Mouse (Mus musculus): ENCODE data around the gene B4gat1.
"Not testable (repeated sequence)": the region's sequence is repeated elsewhere in the genome, so short reads cannot be mapped to it uniquely, and the experiment has no call there.

Gene B4gat1

GRCm38 (mm10) chr19:5038709-5039156 lies at the start of gene B4gat1, which contains the start of gene AC124502.3:
B4gat1 (plus strand) TSS chr19:5038826.
AC124502.3 (plus strand) TSS chr19:5038891.
- peak; percentile 85 for DNase-seq (ENCODE audit: low spot score)

DNA sequence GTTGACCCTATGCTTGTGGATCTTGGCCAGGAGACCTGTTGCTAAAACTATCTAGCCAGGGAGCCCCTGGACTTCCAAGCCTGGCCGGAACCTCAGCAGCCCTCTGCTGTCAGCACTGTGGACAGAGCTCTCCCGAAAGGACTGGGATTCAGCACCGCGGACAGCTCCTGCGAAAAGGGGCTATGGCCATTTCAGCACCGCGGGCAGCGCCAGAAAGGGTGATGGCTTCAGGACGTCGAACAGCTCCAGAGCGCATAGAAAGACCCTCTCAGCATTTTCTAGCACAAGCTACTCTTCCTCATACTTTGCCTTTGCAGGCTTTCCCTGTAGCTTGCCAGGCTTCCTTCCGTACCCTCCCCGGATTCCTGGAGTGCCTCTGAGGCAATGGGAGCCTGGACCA lies 49.6 kb upstream of the B4gat1 start:
- DNase-seq (ENCODE audit: low spot score) = peak; percentile 46

GRCm38 (mm10) chr19:4989434-4990255 lies 49.0 kb upstream of the B4gat1 start:
- DNase-seq (ENCODE audit: low spot score) = no peak

DNA sequence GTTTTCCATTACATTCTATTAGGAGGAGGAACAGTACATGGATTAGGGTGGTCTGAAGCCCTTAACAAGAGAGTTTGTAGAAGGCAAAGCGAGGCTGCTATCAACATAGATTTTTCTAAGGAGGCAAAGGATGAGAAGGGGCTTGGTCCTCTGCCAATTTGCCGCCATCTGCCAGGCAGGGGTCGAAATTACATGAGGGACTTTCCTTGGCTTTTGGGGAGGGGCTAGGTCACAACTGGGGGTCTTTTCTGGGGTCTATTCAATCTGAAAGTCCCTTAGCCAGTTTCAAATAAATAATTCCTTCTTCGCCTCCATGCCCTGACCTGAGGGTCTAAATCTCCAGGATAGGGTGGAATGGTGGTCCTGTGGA lies 48.4 kb upstream of the B4gat1 start, which contains the start of gene Npas4:
Npas4 (minus strand) TSS at position 61 of the 370 bp plus-strand sequence.
- DNase-seq (ENCODE audit: low spot score) = no peak

- DNase-seq (ENCODE audit: low spot score) = no peak
These were observed 47.9 kb upstream of the B4gat1 start for GRCm38 (mm10) chr19:4990716-4991115.

- DNase-seq (ENCODE audit: low spot score) = no peak
These were observed 46.3 kb upstream of the B4gat1 start for GRCm38 (mm10) chr19:4992371-4992770.

GRCm38 (mm10) chr19:4992904-4993303 lies 45.7 kb upstream of the B4gat1 start:
- DNase-seq (ENCODE audit: low spot score) = peak; percentile 22

GRCm38 (mm10) chr19:4994043-4994442 lies 44.6 kb upstream of the B4gat1 start:
- no peak for DNase-seq (ENCODE audit: low spot score)

DNA sequence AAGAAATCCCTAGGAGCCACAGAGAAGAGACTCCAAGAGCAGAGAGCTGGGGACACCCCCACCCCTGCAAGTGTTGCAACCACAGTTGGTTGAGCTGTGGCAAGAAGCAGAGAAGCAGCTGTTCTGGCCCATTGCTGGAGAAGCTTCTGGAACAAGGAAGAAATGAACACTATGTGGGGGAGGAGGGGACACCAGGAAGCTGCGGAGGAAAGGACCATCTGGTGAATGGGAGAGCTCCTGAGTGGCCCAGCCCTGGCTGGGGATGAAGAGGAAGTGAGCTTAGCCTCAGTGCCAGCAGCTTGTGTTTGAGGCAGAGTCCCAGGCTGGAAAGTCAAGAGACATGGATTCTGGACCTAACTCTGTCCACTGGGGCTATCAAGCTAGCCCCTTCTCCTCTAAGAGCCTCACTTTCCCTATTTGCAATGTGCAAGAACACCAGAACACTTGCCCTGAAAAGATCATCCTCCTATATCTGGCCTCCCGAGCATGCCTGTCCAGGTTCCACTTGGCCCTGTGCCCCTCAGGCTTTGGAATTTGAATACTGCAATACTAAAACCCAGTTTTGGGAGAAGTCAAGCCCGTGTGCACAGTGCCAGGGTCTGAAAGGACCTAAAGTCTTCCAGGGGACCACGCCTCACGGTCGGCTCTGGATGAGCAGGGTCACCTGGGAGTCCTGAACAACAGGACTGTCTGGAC lies 39.0 kb upstream of the B4gat1 start:
- no peak for DNase-seq (ENCODE audit: low spot score)

DNA sequence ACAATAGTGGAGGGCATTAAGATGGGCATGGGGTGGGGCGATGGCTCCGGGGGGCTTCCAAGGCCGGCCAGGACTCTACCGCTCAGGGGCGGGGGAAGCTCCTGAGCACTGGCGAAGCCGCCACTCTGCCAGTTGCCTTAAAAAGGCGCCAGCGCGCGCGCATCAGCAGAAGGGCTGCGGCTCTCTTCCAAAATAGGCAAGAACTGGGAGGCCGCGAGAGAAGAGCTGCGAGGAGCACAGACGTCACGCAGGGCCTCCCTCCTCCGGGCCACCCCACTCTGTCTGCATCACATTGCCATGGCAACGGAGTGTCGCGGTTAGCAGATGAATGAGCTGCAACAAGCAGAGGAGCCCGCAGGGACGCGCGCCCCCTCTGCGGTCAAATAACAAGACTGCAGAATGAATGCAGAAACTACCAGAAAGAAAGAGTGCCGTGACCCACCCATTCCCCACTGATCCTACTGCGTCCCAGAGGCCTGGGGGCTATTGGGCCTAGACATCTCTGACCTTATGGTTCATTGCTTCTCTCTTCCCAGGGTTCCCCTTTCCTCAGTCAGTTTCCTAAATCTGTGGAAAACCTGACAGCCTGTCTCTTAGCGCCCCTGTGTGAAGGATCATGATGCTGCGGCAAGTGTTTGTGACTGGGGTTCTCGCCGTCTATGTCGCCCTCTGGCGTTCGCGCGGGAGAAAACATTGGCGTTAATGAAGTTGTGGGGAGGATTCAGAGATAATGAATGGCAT lies 36.8 kb upstream of the B4gat1 start:
- DNase-seq (ENCODE audit: low spot score) = peak; percentile 92

GRCm38 (mm10) chr19:5003644-5004043 lies 35.0 kb upstream of the B4gat1 start:
- not testable (repeated sequence) for DNase-seq (ENCODE audit: low spot score)

- no peak for DNase-seq (ENCODE audit: low spot score)
These were observed 33.7 kb upstream of the B4gat1 start for GRCm38 (mm10) chr19:5004925-5005324.

- DNase-seq (ENCODE audit: low spot score) = no peak
These were observed 25.5 kb upstream of the B4gat1 start for GRCm38 (mm10) chr19:5013138-5013537.

DNA sequence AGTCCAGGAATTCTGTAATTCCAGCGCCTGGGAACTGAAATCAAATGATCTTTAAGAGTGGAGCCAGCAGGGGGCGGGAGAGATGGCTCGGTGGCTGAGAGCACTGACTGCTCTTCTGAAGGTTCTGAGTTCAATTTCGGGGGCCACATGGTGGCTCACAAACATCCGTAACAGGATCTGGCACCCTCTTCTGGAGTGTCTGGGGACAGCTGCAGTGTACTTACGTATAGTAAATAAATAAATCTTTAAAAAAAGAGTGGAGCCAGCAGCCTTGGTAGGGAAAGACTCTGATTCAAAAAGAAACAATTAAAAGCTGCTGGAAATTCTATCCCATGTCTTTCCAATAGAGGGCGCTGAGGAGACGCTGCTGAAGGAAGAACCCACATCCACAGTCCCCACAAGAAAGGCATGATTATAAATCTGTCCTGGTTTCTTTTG lies 23.6 kb upstream of the B4gat1 start:
- DNase-seq (ENCODE audit: low spot score) = peak; percentile 35

DNA sequence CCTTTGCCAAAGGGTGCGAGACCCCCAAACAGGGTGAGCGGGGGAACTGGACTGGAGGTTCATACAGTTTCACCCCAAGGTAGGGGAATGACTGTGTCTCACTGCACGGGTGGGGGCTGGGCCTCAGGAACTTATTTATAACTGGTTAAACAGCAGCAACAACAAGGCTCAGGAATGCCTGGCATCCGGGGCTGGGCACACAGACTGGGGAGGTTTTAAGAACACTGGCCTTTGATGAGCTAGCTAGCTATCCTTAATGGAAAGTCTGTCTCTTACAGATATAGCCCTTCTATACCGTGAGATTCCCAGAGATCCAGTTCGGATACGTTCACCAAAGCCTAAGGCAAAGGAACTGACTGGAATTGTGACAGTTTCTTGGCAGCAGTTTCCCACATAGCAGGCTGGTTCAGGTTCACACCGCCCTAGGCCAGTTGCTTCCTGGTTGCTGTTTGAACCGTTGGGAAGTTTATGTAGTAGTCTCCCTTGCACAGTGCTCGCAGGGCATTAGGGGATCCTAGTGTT lies 22.3 kb upstream of the B4gat1 start:
- no peak for DNase-seq (ENCODE audit: low spot score)

DNA sequence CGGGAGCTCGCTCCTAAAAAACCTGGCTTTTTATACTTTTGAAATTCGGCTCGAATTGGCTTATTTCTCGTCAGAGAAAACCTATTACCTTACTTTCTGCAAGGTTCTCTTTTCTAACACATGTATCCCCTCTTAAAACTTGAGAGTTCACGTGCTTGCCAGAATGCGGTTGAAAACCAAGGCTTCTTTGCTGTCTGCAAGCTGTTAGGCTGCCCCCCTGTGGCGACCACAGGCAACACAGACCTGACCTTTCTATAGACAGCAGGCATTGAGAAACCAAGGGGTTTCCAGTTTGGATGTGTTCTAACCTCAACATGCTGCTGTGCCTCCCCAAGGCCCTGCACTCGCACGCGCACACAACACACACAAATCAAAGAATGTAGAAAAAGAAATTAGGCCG lies 21.8 kb upstream of the B4gat1 start:
- DNase-seq (ENCODE audit: low spot score) = peak; percentile 75

- DNase-seq (ENCODE audit: low spot score) = no peak
These were observed 21.0 kb upstream of the B4gat1 start for GRCm38 (mm10) chr19:5017611-5018010.

DNA sequence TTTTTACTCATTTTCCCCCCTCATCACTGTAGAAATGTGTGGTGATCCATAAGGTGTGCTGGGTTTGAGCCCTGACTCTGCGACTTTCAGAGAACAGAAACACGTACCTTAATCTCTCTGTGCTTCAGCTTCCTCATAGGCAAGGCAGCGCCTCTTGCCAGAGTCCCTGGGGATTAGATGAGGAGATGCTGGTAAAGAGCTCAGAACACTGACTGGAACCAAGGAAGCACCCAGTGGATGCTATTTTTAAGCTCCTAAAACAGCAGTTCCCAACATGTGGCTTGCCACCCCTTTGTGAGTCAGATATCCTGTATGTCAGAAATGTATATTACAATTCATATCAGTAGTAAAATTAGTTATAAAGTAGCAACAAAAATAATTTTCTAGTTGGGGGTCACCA lies 20.4 kb upstream of the B4gat1 start:
- DNase-seq (ENCODE audit: low spot score) = no peak

- no peak for DNase-seq (ENCODE audit: low spot score)
These were observed 17.2 kb upstream of the B4gat1 start for GRCm38 (mm10) chr19:5021416-5021815.

DNA sequence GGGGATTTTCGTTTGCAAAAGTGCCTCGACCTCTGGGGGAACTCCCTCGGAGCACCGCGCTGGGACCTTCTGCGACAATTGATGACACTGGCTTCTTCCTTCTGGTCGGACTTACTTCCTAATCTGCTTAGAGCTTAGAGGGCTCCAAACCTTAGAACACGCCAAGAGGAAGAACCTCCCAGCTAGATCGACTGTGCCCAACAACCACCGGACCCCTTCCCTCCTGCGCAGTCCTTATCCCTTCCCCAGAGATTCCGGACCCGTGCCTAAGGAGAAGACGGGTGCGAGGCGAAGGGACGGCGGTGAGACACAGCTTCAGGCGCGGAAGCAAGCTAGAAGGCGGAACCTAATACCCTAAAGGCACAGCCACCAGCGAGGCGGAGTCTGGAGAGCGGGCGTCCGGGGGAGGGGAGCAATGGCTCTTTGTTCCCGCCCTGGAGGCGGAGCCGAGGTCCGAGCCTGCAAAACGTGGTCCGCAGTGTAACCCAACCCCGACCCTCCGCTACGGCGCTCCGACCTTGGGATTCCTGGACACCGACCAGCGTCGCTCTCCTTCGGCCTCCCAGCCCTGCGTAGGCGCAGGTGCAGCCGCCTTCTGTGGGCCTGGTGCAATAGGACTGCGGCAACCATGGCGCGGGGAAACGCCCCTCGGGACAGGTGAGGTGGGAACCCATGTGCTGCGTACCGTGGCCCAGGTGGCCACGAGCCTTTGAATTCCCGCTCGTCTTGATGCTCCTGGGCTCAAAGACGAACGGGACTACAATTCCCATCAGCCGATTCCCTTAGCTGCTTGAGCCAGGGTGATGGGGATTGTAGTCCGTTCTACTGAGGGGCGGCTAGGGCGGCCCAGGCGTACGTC lies 14.8 kb upstream of the B4gat1 start, which contains the start of gene Slc29a2:
Slc29a2 (plus strand) TSS at position 240 of the 859 bp plus-strand sequence.
- peak; percentile 84 for DNase-seq (ENCODE audit: low spot score)

DNA sequence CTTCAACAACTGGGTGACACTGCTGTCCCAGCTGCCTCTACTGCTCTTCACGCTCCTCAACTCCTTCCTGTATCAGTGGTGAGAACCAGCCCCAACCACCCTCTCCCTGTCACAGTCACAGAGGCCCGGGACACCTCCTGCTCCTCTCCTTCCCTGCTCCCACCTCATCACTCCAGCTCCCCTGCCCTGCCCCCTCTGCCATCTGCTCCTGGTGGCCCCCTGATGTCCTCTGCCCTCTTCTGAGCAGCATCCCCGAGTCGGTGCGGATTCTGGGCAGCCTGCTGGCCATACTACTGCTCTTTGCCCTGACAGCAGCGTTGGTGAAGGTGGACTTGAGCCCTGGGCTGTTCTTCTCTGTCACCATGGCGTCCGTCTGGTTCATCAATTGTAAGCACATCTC lies 12.5 kb upstream of the B4gat1 start:
- DNase-seq (ENCODE audit: low spot score) = no peak
